Mouse (Mus musculus) NIH3T3 (cell line): ENCODE results near the gene Igf1.
A peak's percentile ranks its signal among the peaks of the same experiment; 100 is the strongest.

Source experiments
- DNase-seq: peaks from one replicate; pipeline ENCODE4 v3.0.0-alpha.2; 2012; ENCODE audit warnings: low read depth

The Igf1 gene

DNA sequence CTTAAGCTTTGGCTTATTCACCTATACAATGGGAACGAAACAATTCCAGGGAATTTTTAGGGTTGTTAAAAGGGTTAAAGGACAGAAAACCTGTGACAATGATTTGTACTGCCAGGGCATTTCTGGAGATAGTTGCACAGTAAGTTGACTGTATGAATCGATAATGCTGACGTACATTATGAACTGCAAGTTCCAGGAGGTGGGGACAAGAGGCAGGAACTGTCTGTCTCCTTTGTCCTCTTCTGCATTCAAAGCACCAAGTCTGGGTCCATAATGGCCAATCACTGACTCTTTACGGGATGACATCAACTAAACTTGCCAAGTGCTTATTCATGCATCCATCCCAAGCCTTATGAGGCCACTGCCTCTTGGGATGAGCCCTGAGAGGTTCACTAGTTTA lies 39.3 kb downstream of the Igf1 start:
- no peak for DNase-seq

DNA sequence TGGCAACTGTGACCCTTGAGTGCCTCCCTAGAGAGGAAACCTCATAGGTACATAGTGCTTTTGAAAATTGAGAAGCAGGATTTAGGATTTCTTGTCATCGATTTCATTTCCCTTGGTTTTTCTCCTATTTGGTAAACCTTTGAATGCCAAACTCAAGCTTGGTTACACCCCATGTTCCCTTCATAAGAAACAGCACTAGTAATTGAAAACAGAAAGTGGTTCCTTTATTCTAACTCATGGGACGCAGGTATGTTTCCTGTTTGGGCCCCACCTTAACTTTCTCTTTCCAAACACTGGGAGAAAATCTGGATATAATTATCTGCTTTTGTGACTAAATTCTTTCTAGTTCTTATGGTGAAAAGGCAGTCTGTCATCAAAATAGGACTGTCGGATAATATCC lies 40.8 kb downstream of the Igf1 start:
- no peak for DNase-seq

DNA sequence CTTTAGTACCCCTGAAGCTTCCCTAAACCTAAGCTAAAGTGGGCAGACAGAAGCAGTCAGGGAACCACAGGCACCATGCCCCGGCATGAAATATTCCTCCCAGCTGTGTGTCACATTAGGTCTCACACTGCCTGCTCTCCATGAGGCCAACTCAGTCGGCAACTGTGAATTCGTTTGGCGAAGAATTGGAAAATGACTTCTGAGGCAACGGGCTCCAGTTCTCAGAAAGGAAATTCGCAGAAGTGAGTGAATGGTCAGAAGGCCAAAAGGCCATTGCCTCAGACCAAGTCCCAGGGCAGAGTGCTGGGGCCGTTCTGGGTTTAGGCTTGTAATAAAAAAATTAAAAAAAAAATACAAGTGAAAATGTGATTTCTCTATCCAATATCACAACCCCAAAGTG lies 43.9 kb downstream of the Igf1 start:
- DNase-seq: no peak

DNA sequence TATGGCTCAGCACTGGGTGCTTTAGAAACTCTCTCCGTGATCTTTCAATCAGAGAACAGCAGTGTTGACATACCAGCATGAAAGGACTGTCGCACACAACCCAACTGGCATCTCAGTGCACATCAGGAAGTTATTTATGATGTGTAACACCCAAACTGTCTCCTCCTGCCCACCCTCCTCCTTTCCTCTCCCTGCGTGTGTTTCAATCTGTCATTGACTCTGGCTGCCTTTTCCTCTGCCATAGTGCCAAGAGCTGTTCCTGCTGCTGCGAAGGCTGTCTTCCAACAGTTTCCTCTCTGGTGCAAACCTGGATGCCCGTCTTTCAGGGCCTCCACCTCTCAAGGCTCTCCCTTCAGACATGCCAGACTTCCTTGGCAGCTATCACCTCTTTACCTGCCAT lies 46.3 kb downstream of the Igf1 start:
- no peak for DNase-seq

DNA sequence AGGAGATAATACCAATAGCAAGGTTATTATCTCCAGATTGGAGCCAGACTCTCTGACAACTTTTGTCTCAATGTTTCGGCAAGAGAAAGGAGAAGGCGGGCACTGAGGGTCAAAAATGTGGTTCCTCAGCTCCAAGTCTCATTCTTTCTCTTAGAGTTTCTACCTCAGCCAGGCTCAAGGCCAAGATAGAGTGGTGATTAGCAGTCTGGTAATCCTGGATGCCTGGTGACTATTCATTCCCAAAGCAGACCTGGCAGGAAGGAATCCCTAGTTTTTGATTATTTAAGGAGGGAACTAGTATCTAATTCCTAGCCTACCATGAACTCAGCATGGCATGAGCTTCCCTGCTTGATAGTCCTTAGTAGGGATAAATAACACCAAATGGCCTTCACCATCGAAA lies 47.0 kb downstream of the Igf1 start:
- DNase-seq: no peak

DNA sequence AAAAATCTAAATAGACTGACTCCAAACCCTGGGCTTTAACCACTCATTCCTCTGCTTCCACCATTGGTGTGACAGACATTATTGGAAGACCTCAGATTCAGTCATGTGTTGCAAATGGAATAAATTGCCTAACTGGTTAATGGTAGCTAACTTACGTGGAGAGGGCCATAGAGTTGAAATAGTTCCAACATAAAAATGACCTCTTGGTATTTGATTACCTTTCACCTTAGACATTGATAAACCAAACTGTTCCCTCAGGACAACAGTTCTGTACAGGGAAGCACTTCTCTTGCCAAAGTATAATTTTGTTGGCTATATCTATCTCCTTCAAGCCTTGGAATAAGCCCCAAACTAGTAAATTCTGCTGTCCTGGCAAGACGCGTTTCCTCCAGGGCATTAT lies 48.1 kb downstream of the Igf1 start:
- DNase-seq: no peak

DNA sequence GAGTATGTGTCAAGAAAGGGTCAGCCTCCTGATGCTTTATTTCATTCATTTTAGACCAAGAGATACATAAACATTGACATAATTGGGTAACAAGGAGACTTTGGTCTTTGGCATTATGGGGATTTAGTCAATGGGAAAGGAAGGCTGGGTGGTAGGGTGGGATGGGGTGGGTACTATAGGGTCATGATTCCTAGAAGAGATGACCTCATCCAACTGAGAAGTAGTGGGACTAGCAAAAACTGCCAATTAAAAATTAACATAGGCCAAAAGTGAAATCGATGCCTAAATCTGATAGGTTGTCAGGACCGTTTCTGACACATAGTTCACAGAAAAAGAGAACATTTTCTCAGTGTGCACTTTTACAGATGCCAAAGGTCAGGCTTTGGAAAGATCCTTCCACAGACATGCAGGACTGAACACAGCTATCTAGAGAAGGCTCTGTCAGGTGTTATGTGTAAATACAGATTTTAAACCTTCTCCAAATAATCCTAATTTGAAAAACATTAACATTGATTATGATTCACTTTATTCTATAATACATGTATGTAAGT lies 48.8 kb downstream of the Igf1 start:
- DNase-seq: no peak

DNA sequence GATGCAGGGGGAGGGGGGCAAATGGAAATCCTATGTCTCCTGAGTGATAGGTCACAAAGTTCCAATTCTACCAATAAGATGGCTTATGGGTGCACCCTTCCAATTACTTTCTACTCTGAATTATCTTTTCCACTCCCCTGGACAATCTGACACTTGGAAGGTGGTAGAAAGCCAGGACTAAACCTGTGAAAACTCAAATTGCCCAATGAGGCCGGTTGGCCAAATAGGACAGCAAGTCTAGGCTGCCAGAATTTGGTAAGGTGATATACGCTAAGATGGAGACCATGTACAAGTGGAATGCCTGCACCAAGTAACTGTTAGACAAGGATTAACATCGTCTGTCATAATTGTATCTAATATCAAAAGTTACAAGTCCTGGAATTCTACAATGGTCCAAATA lies 55.8 kb downstream of the Igf1 start:
- DNase-seq: no peak

DNA sequence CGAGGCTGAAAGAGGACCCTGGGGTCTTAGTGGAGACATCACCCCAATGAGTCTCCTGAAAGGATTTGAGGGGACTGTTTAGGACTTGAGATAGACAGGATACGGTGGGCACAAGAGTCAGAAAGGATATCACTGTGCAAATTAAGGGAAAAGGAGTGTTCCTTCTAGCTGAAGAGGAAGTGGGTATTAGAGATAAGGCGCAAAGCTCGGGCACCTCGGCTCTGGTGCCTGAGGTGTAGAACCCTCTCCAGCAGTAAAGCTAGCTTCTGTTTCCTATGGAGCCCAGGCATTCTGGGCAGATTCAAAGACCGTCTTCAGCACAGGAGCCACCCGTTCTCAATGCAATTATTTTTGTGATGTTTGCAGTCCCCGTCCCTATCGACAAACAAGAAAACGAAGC lies 56.9 kb downstream of the Igf1 start:
- DNase-seq: no peak

DNA sequence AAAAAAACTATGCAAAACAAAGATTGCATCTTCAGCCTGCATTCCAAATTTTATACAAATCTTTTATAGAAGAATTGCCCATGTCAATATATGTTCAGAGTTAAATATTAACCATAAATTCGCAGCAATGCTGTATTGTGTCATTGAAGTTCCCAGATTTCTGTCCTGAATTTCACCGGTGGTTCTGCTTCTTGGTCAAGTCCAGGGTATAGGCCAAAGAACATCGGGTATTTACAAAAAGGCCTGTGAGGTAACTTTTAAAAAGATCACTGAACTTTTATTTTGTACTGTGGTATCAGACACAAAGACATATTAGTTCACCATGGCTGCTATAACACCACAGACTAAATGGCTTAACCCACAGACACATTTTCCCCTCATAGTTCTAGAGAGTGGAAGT lies 57.7 kb downstream of the Igf1 start:
- no peak for DNase-seq

DNA sequence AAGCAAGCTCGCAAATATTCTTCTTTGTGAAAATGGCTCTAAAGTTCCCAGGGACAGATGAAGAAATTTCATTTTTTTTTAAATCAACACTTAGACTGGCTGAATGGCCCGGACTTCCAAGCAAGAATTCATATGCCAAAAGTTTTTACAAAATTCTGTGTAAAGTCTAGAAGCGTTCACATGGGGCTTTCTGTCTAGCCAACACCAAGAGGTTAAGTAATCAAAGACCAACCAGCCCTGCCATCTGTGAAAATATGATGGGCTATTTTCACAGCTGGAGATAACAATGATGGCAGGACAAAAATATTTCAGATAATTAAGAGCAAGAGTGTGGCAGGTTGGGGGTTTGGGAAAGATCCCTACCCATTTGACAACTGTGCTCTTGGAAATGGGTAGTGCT lies 64.2 kb downstream of the Igf1 start:
- DNase-seq: no peak

DNA sequence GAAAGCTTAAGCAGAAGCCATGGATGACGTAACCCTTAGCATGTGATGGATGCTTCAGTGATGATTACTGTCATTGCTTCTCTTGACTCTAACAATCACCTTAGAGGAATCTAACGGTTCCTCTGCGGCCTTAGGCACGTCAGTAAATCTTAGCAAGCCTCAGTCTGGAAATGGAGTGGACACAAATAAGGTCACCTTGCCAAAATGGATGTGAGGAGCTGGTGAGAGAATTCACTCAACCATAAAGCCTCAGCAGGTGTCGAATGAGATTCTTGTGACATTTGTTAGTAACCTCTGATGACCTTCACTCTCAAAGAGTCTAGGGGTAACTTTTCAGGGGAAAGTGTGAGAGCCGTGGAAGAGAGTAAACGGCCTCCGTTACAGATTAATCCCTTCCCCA lies 68.5 kb downstream of the Igf1 start:
- DNase-seq: no peak

DNA sequence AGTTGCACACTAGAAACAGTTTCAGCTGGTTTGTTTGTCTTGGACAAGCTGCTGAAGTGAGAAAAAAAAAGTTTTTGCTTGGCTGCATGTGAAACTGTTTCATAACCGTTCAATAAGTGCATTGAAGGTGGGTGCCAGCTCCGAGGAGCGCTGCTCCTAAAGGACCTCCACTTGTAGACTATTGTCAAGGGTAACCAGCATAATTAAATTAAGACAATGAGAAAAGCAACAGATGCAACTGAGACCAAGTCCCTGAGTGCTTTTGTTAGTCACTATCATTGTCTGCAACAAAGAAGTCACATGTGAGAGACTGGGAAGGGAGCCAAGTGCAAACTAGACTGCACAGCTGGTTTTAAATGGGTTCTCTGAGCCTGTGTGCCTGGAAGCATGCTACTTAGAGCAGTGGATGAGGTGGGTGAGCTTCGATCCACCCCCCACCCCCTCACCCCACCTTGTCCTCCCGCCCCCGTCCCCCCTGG lies 69.1 kb downstream of the Igf1 start:
- peak; percentile 72 for DNase-seq

DNA sequence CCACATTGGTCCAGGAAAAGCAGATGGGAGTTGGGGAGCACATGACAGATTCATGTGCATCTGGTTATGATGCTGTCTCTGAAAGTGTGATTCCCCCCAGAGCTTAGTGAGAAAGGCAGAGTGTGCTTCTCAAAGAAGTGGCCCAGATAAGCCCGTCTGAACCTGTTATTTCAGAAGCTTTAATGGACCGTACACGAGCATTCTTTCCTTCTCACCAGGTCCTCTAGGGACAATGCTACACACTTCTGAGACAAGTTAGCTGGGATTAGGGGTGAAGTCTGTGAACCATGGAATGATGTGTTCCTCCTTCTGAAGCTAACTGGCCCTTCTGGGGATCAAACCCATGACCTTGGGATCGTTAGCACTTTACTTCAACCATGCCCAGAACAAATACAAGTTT lies 90.1 kb downstream of the Igf1 start:
- DNase-seq: no peak

DNA sequence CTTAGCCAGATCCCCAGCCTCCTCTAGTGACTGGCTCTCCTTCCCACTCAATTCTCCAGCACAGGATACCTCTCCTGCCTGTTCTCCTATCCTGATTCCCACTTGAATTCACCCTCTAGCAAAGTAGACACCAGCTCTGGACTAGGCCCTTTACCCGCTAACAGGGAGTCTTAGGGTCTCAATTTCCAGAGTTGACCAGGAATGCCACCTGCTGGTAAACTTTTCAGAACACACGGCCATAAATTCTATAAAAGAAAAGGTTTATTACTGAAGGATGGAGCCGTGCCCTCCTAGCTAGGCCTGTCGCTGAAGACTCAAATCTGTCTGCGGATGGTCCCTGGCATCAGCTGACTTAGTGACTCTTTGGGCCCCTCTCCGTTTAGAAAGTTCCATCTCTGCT lies 113.5 kb downstream of the Igf1 start:
- peak; percentile 59 for DNase-seq

DNA sequence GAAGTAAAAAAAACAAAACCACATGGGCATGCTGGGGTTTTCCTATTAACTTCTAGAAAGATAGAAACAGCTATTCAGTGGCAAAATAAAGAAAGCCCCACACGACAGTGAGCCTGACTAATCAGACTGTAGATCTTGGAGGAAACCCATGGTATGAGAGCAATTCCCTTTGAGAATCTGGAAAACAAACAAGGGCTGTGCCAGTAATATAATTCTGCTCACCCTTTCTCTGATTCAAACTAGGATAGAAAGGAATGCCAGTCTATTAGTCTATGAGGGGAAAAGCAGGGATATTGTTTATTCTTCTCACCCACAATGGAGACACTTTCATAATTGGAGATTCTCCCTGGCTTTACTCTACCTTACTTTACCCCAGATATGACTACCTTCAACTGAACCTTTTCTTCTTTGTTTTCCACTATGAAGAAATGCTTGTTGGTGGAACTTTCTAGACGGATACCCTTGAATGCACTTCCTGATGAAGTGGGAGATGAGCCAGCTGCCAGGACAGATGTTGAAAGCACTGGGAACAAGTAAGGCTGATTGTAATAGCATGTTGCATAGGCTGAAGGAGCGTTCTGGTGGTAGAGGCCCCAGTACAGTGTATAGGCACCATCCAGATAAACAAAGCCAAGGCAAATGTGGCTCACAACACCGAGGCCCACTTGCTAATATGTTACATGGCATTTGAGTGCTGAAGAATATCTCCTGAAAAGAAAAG lies 116.0 kb downstream of the Igf1 start:
- no peak for DNase-seq

DNA sequence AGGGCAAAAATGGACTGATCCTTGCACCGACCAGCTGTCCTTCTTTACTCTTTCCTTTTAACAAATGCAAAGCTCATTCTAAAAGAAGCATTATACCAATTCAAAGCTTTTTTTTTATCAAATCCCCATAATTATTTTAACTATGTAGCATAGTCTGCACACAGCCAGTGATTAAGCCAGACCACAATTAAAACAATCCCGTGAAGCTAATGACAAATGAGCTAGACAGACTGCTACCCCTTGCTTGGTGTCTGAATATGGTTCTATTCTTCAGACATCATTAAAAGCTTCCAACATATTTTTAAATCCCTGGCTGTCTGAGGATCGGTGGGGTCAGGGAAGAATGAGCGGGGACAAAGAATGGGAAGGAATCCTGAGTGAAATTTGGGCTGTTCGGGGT lies 127.3 kb downstream of the Igf1 start:
- DNase-seq: no peak

DNA sequence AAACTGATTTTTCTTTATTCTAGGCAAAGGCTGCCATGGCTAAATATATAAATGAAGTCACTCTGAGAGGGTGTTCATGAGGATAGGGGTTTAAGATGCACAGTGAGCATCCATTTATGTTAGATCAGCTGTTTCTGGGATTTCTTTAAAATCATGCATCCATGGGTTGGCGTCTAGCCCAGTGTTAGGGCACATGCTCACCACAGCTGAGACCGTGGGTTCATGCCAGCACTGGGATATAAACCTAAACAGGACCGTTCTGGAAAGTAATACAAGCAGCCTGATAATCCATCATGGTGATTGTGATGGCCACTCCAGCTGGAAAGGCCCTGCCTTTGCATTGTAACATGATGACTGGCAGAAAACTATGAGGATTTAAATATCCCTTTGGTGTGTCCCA lies 128.1 kb downstream of the Igf1 start:
- peak; percentile 20 for DNase-seq
